Mouse (Mus musculus) ES-Bruce4 (cell line): ENCODE measurements around the gene Bmp2k. TPM values are rescaled to one million over a fixed set of nuclear protein-coding genes. Genes with fewer than 3 reads are reported as not detected.

Source experiments
- H3K27ac ChIP-seq: 2 replicates; pipeline ENCODE4 v1.5.1; 2012; ENCODE audit warnings: low read length, inconsistent platforms; ENCODE audit not compliant: insufficient read depth
- H3K27me3 ChIP-seq: 2 replicates; pipeline ENCODE4 v1.6.1; 2012; ENCODE audit warnings: mild to moderate bottlenecking, low read length, inconsistent platforms; ENCODE audit not compliant: control insufficient read depth, poor library complexity, insufficient read depth, severe bottlenecking
- H3K36me3 ChIP-seq: 2 replicates; pipeline ENCODE4 v1.6.1; 2012; ENCODE audit warnings: inconsistent platforms, mild to moderate bottlenecking, low read length, moderate library complexity; ENCODE audit not compliant: control insufficient read depth, poor library complexity, insufficient read depth, severe bottlenecking
- H3K4me1 ChIP-seq: one replicate; pipeline ENCODE4 v1.8.1; 2011; ENCODE audit warnings: low read length; ENCODE audit not compliant: control insufficient read depth, insufficient read depth
- H3K4me3 ChIP-seq: 2 replicates; pipeline ENCODE4 v1.5.1; 2011; ENCODE audit warnings: low read depth, mild to moderate bottlenecking, low read length
- H3K9ac ChIP-seq: 2 replicates; pipeline ENCODE4 v1.6.1; 2012; ENCODE audit warnings: low read depth, mild to moderate bottlenecking, inconsistent platforms; ENCODE audit not compliant: poor library complexity, severe bottlenecking
- H3K9me3 ChIP-seq: replicated peaks from 2 replicates; pipeline ENCODE4 v1.6.1; 2012; ENCODE audit warnings: mild to moderate bottlenecking, low read length, inconsistent platforms; ENCODE audit not compliant: control insufficient read depth, poor library complexity, insufficient read depth, severe bottlenecking
- CTCF ChIP-seq: IDR thresholded peaks from one replicate; pipeline ENCODE4 v1.8.1; 2011; ENCODE audit warnings: low read depth, low read length
- EP300 ChIP-seq: IDR thresholded peaks from 2 replicates; pipeline ENCODE4 v1.6.1; 2011; ENCODE audit warnings: low read depth, low read length; ENCODE audit not compliant: insufficient read depth
- POLR2A ChIP-seq: IDR thresholded peaks from one replicate; pipeline ENCODE4 v1.8.1; 2011; ENCODE audit warnings: low read length; ENCODE audit not compliant: insufficient read depth
- polyA plus RNA-seq: library from polyadenylated mRNA; stranded (reverse); fragments of >200 nt; gene quantifications from 2 replicates; pipeline ENCODE4 v1.2.4, GENCODE M21; 2011; ENCODE audit warnings: low read depth; ENCODE audit not compliant: missing spikeins, insufficient read depth, insufficient read length

Bmp2k gene
- polyA plus RNA-seq, 1 experiment, result 10.3 TPM

DNA sequence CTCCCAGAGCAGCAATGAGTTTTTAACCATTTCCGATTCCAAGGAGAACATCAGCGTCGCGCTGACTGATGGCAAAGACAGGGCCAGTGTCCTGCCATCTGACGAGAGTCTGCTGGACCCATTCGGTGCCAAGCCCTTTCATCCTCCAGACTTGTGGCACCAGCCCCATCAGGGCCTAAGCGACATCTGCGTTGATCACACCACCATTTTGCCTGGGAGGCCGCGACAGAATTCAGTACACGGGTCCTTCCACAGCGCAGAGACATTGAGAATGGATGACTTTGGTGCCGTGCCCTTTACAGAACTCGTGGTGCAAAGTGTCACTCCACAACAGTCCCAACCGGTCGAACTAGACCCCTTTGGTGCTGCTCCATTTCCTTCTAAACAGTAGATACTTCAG, 90.3 kb downstream of the Bmp2k start:
- peak overlapping the region; percentile 37 for H3K4me3 ChIP-seq
- H3K36me3 ChIP-seq, result no peaks in the 10 kb centered on the region
- H3K9ac ChIP-seq, result no peak overlapping the region

DNA sequence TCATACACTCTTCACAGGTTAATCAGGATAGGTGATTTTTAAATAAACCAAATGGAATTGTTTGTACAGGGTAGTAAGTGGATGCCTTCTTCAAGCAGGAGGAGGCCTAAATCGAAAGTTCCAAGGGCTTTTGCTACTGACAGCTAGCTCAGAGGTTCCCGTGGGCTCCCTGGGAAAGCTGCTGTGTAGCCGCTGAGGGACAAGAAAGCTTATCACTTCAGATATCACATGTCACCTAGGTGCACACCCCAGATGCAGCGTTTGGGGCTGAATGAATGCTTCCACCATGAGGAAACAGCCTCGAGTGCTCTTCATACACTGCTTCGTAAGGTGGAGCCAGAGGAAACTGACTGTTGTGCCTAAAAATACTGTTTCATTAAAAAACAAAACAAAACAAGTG, 90.7 kb downstream of the Bmp2k start:
- Histone ChIP-seq H3K4me1 (peaks cover 2% of the 10 kb centered on the region), H3K36me3 (no peaks in the 10 kb centered on the region), H3K4me3 (no peak overlapping the region), H3K9ac (no peak overlapping the region), H3K9me3 (no peaks in the 10 kb centered on the region), H3K27me3 (no peaks in the 10 kb centered on the region), H3K27ac (no peak overlapping the region)
- TF ChIP-seq CTCF (no peak), EP300 (no peak), POLR2A (no peak)

More for the DNA sequence above, 90.3 kb downstream of the Bmp2k start:
- TF ChIP-seq POLR2A (no peak), CTCF (no peak)
- Histone ChIP-seq H3K27ac (no peak overlapping the region), H3K9me3 (no peaks in the 10 kb centered on the region), H3K4me1 (peaks cover 2% of the 10 kb centered on the region), H3K27me3 (no peaks in the 10 kb centered on the region)

- Histone ChIP-seq H3K27me3 (no peaks in the 10 kb centered on the region), H3K4me3 (no peak overlapping the region), H3K27ac (no peak overlapping the region), H3K36me3 (no peaks in the 10 kb centered on the region), H3K4me1 (peaks cover 2% of the 10 kb centered on the region), H3K9me3 (no peaks in the 10 kb centered on the region), H3K9ac (no peak overlapping the region)
- TF ChIP-seq CTCF, result no peak
- no peak for TF ChIP-seq EP300
- no peak for TF ChIP-seq POLR2A
Measured at GRCm38 (mm10) chr5:97089426-97089825, 91.9 kb downstream of the Bmp2k start.

- H3K36me3 ChIP-seq, result no peaks in the 10 kb centered on the region
- H3K9ac ChIP-seq, result no peak overlapping the region
- H3K27ac ChIP-seq, result no peak overlapping the region
- H3K4me3 ChIP-seq, result no peak overlapping the region
- no peaks in the 10 kb centered on the region for H3K27me3 ChIP-seq
- H3K9me3 ChIP-seq, result no peaks in the 10 kb centered on the region
- H3K4me1 ChIP-seq, result peaks cover 2% of the 10 kb centered on the region
- TF ChIP-seq CTCF, result no peak
- TF ChIP-seq POLR2A, result no peak
- no peak for TF ChIP-seq EP300
Measured at GRCm38 (mm10) chr5:97090034-97090784, 92.7 kb downstream of the Bmp2k start.

- H3K9ac ChIP-seq, result no peak overlapping the region
- peaks cover 2% of the 10 kb centered on the region for H3K4me1 ChIP-seq
- no peaks in the 10 kb centered on the region for H3K9me3 ChIP-seq
- H3K27me3 ChIP-seq, result no peaks in the 10 kb centered on the region
- H3K27ac ChIP-seq, result no peak overlapping the region
- no peak overlapping the region for H3K4me3 ChIP-seq
- TF ChIP-seq EP300, result no peak
- TF ChIP-seq POLR2A, result no peak
- TF ChIP-seq CTCF, result no peak
- no peaks in the 10 kb centered on the region for H3K36me3 ChIP-seq
Measured at GRCm38 (mm10) chr5:97092970-97093369, 95.5 kb downstream of the Bmp2k start.

GRCm38 (mm10) chr5:97095335-97095734, 97.8 kb downstream of the Bmp2k start:
- Histone ChIP-seq H3K27ac (no peak overlapping the region), H3K4me1 (no peaks in the 10 kb centered on the region), H3K9me3 (no peaks in the 10 kb centered on the region), H3K27me3 (no peaks in the 10 kb centered on the region), H3K4me3 (no peak overlapping the region), H3K36me3 (no peaks in the 10 kb centered on the region; the same call in 1 of the 2 replicates), H3K9ac (no peak overlapping the region)
- TF ChIP-seq CTCF (no peak), POLR2A (no peak), EP300 (no peak)
